Mouse (Mus musculus) frontal cortex, adult 2 months (tissue): ENCODE measurements around the gene Eif4e1b. TPM values are rescaled to one million over a fixed set of nuclear protein-coding genes. Genes with fewer than 3 reads are reported as not detected.

Experiments
- DNase-seq, 2 experiments: peaks; one replicate each; pipeline ENCODE4 v3.0.0; 2022; ENCODE audit warnings: low spot score in 1 of 2; ENCODE audit errors: extremely low spot score in 1 of 2
- polyA plus RNA-seq: library from polyadenylated mRNA; depleted of rRNA; stranded (reverse); fragments of >200 nt; gene quantifications from 2 replicates; pipeline ENCODE4 v1.2.3, GENCODE M21; 2012; rRNA removed

The Eif4e1b gene
- not detected in 2 replicates for polyA plus RNA-seq

DNA sequence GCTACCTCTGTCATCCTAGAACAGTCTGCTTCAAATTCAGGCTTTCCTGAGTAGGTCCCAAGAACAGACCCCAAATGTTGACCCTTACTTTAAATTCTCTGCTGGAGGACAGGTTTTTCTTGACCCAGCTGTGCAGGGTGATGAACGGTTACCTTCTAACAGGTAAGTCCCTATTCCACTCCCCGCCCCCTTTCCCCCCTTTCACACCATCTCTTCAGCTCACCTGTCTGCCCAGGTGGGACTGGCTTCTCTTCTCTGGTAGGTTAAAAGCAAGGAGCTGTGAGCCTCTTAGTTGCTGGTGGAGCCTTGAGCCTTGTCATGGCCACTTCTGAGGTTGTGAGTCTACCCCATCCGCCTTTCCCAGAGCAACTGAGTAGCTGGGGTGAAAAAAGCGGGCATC is at the start of gene Eif4e1b:
Eif4e1b (plus strand) TSS at position 301 of the 400 bp plus-strand sequence.
- DNase-seq: no peak

DNA sequence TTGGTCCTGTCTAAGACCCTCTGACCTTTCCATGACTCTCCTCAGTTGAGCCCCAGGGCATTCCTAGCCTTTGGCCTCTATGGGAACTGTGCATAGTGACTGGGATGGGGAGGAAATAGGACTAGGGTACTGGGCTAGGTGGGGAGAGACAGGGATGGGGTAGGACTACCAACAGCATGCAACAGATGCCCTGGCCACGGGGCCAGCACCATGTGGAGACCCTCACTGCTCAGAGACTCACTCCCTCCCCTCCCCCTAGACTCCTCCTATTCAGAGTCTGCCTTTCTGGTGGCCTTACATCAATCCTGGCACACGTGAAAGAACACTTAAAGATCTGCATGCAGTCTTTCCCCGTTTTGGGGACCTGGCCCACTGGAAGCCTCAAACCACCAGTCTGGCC is 46.9 kb upstream of the Eif4e1b start:
- no peak for DNase-seq

DNA sequence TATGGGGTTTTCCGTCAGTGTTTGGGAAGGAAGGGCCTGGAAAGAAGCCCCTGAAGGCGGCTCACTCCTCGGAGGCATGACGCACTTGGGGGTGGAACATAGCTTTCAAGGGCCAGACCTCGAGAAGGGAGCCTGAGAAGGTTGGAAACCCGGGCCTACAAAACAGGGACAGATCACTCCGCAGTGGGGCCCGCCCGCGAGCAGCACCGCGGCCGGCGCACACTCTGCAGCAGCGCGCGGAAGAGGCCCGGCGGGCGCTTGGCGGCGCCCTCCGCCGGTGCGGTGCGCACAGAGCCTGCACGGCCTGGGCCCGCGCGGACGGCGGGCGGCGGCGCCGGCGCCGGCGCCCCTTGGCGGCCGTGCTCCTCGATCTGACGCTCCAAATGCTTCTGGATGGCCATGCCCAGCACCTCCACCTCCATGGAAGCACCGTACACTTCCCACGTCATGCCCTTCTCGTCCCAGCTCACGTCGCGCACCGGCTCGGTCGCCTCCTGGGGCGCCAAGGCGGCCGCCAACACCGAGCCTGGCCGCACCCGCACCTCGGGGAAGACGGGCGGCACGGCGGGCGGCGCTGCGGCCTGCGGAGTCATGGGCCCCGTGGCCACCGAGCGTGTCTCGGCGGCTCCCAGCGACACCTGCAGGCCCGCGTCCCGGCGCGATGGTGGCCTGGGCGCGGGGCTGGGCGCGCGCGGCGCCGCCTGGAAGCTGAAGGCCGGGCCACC is 46.1 kb upstream of the Eif4e1b start:
- no peak for DNase-seq

DNA sequence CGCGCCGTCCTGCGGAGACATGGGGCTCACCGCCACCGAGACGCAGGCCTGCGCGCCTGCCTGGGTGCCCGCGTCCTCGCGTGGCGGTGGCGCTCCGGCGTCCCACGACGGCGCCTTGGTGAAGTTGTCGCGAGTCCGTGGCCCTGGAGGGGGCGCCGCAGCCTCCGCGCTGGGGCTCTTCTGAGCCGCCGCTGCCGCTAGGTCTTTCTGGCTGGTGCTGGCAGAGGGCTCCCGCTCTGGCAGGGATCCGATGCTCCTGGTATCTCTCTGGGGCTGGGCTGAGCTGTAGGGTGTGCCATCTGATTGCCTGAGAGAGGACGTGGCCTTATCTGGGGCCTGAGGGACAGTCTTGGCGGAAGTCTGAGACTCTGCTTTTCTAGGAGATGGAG is 45.6 kb upstream of the Eif4e1b start:
- no peak for DNase-seq

DNA sequence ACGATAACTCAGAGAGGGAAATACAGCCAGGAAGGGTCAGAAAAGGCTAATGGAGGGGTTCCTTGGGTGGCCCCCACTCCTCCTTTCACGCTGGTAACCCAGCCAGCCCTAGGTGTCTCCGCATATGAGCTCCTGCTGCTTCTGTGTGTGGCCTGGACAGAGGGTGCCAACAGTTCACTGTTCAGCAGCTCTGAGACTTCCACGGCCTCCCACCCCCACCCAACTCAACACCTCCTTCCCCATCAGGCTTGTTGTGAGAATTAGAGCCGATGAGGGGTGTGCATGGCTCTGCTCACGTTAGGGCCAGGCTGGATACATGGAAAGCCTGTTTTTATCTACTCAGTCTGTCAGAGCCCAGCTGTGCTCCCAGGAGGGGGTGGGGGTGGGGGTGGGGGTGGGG is 37.7 kb upstream of the Eif4e1b start:
- no peak for DNase-seq

DNA sequence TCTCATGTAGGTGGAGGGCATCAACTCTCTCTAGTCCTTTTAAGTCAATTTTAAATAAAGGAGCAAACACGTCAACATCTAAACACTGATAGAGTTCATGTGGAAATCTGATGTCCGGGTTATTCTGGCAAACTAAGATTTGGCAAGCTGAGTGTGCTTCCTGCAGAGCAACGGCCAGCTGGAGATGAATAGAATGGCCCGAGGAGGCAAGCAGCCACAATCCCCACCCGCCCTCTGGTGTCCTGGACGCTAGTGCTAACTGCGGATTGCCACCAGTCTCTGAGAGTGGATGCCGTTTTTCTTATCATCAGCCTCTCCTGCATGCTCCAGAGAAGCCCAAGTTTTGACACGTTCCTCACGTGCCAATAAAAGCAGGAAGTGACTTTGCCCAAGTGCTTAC is 36.9 kb upstream of the Eif4e1b start:
- no peak for DNase-seq

DNA sequence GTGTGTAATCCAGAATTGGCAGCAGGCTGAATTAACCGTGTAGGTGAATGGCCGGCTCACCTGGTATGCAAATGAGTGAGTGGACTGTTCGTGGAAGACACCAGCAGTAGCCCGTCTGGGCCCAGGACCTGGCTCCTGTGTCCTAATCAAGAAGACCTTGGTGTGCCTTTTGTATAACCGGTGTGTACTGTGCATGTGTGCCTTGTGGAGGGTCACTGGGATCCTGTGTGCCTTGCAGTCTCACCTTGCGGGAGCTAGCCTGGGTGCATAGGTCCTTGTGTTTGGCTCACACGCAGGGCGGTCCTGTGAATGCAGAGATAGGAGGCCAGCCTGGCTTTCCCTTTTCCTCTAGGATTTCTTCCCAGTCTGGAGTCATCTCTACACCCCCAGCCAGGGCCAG is 35.6 kb upstream of the Eif4e1b start:
- DNase-seq: no peak

DNA sequence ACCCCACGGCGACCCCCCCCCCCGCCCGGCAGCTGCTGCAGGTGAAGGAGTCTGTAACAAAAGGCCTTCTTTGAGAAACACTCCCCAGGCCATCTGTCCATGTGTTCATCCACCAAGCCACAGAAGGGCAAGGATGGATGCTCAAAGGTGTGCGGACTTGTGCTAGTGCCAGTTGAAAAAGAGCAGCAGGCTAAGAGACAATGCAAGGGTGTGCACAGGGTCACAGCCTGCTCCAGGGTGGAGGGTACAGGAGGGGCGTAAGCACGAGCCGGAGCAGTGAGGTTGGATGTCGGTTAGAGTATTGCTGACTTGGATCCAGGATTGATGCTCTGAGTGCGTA is 35.1 kb upstream of the Eif4e1b start:
- DNase-seq: no peak

DNA sequence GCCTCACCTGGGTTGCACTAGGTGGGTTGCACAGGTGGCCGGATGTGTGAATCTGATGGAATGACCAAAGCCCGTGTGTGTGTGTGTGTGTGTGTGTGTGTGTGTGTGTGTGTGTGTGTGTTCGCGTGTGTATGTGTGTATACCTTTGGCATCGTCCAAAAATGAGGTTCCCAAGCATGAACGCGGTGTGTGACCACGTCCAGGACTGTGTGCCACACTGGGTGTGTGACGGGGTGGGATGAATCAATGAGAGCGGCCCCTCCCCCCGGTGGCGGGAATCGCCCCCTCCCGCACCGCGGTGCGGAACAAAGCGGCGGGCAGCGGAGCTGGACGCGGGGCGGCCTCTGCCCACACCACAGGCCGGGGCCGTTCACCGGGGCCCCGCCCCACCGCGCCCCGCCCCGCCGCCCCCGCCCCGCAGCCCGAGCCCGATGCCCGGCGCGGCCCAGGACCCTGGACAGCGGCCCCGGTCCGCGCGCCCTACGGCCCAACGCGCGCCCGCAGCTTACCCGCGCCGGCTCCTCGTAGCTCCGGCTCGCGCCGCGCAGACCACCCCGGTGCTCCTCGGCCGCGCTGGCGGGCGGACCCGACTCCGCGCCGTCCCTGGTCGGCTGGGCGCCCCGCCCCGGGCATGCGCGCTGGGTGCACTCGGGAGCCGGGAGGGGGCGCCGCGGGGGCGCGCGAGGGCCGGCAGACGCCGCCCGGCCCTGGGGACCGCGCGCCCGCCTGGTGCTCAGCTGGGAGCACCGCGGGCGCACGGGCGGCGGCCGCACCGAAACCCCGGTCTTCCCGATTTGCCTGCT is 34.5 kb upstream of the Eif4e1b start:
- DNase-seq: peak in 1 of 2 experiments; percentile 75

DNA sequence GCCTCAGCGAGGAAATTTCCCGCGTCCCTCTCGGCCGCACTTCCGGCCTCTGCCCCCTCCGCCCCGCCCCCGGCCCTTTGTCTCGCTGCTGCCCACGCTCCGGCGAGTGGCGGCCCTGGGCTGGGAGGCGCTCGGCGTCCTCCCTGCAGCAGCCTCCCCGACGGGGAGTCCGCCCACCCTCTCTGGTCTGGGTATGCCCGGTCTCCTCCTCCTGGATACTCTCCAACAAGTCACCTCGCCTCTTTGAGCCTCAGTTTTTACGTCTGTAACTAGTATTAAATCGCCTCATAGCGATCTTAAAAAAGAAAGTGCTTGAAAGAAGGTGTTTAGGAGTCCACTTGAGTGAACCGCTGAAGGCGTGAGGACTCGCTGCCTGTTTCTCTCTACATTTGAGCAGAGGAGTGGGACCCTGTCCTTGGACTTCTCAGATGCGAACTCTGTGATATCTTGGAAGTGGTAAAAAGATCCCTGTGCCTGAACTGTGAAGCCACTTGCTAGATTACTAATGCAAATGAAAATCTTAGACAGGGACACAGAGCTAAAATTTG is 33.9 kb upstream of the Eif4e1b start, which contains the start of gene Gprin1:
Gprin1 (minus strand) TSS at position 11 of the 548 bp plus-strand sequence.
- DNase-seq: no peak

DNA sequence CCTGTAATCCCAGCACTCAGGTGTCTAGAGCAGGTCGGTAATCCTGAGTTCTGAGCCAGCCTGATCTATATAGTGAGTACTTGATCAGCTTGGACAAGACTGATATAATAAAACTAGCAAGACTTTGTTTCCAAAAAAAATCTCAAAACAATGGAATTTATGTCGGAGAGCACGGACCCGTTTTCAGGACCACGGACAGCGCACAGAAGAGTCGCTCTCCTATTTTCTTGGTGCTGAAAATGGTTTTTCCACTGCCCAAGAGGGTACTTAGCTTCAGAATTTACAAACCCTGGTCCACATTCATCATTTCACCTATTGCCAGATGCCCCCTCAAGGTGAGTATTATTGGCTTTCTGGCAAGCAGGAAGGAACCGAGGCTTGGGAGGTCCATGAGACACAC is 33.1 kb upstream of the Eif4e1b start:
- DNase-seq: no peak

DNA sequence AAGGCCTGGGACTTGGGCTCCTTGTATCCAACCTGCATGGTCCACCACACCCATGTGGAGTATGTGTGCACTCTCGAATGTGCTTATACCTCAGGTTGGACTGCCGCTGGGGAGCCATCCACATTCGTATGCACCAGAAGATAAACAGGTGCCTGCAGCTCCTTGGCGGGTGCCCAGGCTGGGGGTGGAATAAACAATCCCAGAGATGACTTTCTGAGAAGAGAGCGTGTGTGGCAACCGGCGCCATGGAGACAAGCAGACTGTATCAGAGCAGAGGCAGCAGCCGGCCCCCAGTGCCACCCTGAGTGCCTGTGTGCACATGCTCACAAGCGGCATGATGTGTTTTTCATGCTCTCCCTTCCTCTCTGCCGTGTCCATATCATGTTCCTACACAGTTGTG is 31.1 kb upstream of the Eif4e1b start:
- peak; percentile 86 to 91 for DNase-seq

DNA sequence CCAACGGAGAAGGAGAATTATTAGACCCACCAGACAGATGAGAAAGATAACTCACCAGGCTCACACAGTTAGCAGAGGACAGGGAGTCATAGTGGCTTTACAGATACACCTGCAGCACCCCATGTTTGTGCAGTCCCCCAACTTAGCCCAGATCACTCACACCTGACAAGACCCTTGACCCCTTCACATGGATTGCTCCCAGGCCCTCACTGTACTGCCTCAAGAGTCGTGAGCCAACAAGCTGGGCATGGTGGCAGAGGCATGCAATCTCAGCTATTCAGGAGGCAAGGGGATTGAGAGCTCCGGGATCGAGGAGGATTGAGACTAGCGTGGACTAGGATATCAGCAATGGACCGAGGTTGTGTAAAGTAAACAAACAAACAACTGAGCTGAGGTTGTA is 30.1 kb upstream of the Eif4e1b start:
- no peak for DNase-seq

DNA sequence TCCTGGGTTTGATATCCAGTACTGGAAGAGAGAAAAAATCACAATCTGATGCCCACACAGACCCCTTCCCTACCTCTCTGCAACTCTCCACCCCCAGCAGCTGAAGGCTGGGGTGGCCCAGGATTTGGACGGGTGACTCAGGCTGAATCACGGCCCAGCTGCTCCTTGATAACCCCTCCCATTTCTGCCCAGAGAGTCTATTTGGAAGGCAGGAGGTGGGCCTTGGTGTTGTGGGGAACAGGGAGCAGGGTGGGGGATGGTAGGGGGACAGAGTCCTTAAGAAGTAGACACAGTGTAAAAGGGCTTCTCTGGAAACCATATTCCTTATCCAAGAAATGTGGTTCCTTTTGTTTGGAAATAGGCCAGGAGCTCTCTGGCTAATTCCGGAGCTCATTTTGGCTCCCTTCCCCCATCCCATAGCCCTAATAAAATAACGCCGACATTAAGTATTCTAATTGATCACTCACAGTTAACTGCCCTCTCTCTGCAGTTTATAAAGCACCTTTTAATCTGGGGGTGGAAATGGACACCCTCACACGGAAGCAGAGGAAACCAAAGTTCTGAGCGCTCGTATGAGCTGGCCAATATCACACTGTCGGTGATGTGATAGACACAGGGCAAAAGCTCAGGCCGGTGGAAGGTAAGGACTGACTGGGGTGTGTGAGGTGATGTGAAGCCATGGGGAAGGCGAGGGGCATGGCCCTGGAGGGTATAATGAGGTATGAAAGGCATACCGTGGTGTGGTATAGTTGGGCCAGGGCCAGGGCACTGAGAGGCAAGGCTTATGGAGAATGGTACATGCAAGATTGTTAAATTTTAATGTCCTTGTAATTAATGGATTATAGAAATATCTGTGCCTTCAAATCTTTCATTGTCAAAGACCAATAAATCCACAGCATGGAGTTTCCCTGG is 29.4 kb upstream of the Eif4e1b start:
- no peak for DNase-seq

DNA sequence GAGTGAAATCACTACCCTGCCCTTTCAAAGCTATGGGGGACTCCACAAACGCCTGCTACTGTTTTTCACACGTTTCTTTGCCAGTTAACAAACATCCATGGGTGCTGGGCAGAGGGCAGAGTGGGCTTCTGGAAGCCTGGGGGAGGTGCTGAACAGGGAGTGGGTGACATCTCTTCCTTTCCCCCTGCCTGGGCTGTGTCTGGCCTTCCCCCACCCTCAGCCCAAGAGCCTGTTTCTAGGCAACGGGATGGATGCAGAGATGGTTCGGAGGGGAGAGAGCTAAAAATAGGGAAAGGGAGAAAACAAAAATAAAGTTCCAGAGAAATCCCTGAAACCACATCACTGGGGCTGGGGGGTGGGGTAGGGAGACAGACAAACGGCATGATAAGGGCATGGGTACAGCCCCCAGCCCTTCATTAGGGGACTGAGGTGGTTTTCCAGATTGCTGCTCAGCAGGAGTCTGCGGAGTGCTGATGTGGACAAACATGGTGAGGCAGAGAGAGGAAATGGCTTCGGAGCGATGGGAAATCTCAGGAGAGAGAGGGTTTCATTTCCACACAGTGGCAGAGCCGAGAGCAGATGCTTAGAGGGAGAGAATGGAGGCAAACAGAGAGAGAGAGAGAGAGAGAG is 28.5 kb upstream of the Eif4e1b start:
- DNase-seq: peak in 1 of 2 experiments; percentile 72

DNA sequence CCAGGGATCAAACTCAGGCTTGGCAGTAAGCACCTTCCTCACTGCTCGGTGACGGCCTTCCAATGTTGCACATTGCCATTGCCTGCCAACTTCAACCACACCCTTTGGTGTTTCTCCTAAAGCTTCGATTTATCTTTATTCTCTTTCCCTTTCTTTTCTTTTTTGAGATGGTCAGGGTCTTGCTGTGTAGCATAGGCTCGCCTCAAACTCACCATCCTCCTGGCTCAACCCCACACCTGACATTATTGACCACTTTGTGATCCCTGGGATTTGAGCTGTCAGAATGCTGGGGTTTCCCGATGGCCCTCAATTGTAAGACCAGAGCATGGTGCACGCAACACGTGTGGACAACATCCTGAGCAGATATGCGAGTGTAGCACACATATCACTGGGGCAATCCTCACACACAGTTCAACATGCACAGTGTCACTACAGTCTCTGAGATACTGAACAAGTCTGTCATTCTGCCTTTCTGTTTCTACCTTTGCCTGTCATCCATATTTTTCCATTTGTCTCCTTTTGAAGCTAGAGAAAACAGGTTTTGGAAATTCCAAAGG is 27.6 kb upstream of the Eif4e1b start:
- DNase-seq: no peak

DNA sequence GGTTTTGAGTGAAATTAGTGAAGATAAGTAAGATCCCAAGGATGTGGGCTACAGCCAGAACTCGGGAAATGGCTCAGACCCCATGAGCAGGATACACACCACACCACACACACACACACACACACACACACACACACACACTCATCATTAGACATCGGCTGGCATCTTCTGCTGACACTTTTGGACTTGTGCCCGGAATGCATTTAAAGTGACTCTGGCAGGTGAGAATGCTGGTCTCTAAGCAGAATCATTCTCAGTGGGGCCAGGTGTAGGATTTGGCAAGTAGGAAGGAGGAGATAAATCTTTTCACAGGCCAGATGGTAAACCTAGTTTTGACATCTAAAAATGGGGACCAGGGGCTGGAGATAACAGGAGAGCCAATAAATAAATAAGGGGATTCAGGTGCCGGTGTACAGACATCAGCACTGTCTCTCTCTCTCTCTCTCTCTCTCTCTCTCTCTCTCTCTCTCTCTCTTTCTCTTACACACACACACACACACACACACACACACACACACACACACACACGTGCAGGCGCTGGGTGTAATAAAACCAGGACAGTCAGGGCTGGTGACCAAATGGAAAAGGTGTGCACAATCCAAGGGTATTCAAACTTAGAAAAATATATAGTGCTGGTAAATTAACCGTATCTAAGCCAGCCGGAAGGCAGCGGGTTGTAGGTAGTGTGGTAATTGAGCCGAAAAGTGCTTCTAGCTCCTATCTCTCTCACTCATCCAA is 26.5 kb upstream of the Eif4e1b start:
- peak in 1 of 2 experiments; percentile 70 for DNase-seq

DNA sequence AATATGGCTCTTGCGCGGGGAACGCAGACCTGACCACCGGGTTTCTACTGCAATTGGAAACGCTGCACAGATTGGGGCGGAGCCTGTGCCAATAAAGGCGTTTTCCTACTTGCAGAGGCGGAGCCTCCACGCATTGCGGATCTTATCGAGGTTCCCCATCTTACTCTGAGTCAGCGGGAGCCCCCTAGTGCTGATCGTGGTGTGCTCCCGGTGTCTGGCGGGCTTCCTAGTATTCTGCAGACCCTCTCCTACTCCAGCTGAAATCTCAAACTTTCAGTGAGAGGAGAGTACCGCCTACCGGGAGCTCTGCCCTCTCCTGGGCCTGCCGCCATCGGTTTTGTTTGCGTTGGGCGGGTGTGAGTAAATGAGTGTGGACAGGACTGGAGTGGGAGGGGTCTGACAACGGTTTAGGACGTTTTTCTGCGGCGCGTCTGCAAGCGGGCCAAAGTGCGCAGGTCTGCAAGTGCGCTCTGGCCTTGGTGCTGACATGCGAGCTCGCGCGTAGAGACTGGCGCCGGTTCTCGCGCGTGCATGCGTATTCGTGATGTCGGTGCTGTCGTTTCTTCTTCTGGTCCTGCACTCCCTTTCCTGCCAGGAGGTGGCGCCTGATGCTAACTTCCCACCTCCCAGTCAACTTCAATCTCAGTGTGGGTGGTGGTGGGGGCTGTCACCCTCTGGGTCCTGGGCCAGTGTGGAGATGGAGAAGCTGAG is 25.6 kb upstream of the Eif4e1b start:
- DNase-seq: peak; percentile 89 to 93
